Mouse (Mus musculus) CH12.LX (cell line): ENCODE results near the gene Ccz1. TPM values are rescaled to one million over a fixed set of nuclear protein-coding genes. Genes with fewer than 3 reads are reported as not detected.

ENCODE experiments used
- DNase-seq: peaks from one replicate; pipeline ENCODE4 v3.0.0-alpha.2; 2013; ENCODE audit errors: extremely low read depth
- H3K27ac ChIP-seq: 2 replicates; pipeline ENCODE4 v1.5.1; 2012; ENCODE audit warnings: low read depth, mild to moderate bottlenecking, control low read depth, moderate library complexity; ENCODE audit not compliant: insufficient read depth
- H3K27me3 ChIP-seq: replicated peaks from 2 replicates; pipeline ENCODE3; 2012; ENCODE audit warnings: inconsistent platforms
- H3K36me3 ChIP-seq, 2 experiments: replicated peaks in 1 of 2; 2 replicates each; pipeline versions ENCODE3 to v1.6.1; 2012; ENCODE audit warnings: inconsistent platforms in 1 of 2, low read length in 1 of 2, mild to moderate bottlenecking in 1 of 2, mixed read lengths in 1 of 2, moderate library complexity in 1 of 2; ENCODE audit not compliant: control insufficient read depth in 1 of 2, insufficient read depth in 1 of 2
- H3K4me1 ChIP-seq, 2 experiments: 2 replicates each; pipeline ENCODE4 v1.6.1; 2012; ENCODE audit warnings: inconsistent platforms in 1 of 2, moderate library complexity in 1 of 2; ENCODE audit not compliant: insufficient read depth in 2 of 2, control insufficient read depth in 1 of 2
- H3K4me2 ChIP-seq: 2 replicates; pipeline ENCODE4 v1.6.1; 2012; ENCODE audit warnings: low read depth, mild to moderate bottlenecking, control low read depth; ENCODE audit not compliant: poor library complexity, insufficient read depth, severe bottlenecking
- H3K4me3 ChIP-seq, 3 experiments: fragments of 150-350 bp in 1 of 3; sonication (generic) in 1 of 3; replicated peaks in 1 of 3; 2 replicates each; pipeline versions ENCODE3 to v1.5.1; 2011 to 2012; ENCODE audit warnings: low read depth in 2 of 3, low read length in 2 of 3, mild to moderate bottlenecking in 2 of 3, moderate library complexity in 2 of 3, control low read depth in 1 of 3, improper control_type of control experiment in 1 of 3, inconsistent platforms in 1 of 3, mixed read lengths in 1 of 3; ENCODE audit not compliant: poor library complexity in 1 of 3
- H3K79me2 ChIP-seq: replicated peaks from 2 replicates; pipeline ENCODE4 v1.6.1; 2012; ENCODE audit warnings: mild to moderate bottlenecking, moderate library complexity; ENCODE audit not compliant: control insufficient read depth, poor library complexity, insufficient read depth, severe bottlenecking; ENCODE audit errors: extremely low read depth
- H3K9ac ChIP-seq: 2 replicates; pipeline ENCODE4 v1.6.1; 2012; ENCODE audit warnings: low read depth, mild to moderate bottlenecking, control low read depth, moderate library complexity; ENCODE audit not compliant: insufficient read depth
- H3K9me3 ChIP-seq: replicated peaks from 2 replicates; pipeline ENCODE3; 2012; ENCODE audit warnings: low read length, inconsistent platforms, mixed read lengths
- BHLHE40 ChIP-seq: IDR thresholded peaks from 2 replicates; pipeline ENCODE4 v1.6.1; 2011; ENCODE audit warnings: mild to moderate bottlenecking, low read depth, low read length, improper control_type of control experiment
- CTCF ChIP-seq, 2 experiments: IDR thresholded peaks in 1 of 2; conservative IDR thresholded peaks in 1 of 2; 2 replicates each; pipeline ENCODE4 v1.5.1; 2011 to 2012; ENCODE audit warnings: low read depth in 2 of 2, low read length in 2 of 2, improper control_type of control experiment in 1 of 2, inconsistent platforms in 1 of 2, mild to moderate bottlenecking in 1 of 2, moderate library complexity in 1 of 2
- E2F4 ChIP-seq: IDR thresholded peaks from 2 replicates; pipeline ENCODE4 v1.6.1; 2011; ENCODE audit warnings: low read depth, low read length, improper control_type of control experiment; ENCODE audit not compliant: insufficient replicate concordance
- GABPA ChIP-seq: IDR thresholded peaks from 2 replicates; pipeline ENCODE4 v1.6.1; 2012; ENCODE audit warnings: low read depth, low read length, improper control_type of control experiment, inconsistent platforms; ENCODE audit not compliant: insufficient replicate concordance
- IRF4 ChIP-seq: IDR thresholded peaks from 2 replicates; pipeline ENCODE4 v1.6.1; 2014; ENCODE audit warnings: low read depth, mild to moderate bottlenecking, inconsistent platforms, low read length, improper control_type of control experiment
- MAFK ChIP-seq: IDR thresholded peaks from 2 replicates; pipeline ENCODE4 v1.6.1; 2011; ENCODE audit warnings: low read length, improper control_type of control experiment; ENCODE audit not compliant: insufficient replicate concordance
- MAZ ChIP-seq: IDR thresholded peaks from 2 replicates; pipeline ENCODE4 v1.6.1; 2012; ENCODE audit warnings: low read depth, mild to moderate bottlenecking, inconsistent platforms, low read length, improper control_type of control experiment, moderate library complexity
- MEF2A ChIP-seq: IDR thresholded peaks from 2 replicates; pipeline ENCODE4 v1.6.1; 2014; ENCODE audit warnings: low read depth, mild to moderate bottlenecking, inconsistent platforms, low read length, improper control_type of control experiment, borderline replicate concordance
- PAX5 ChIP-seq: IDR thresholded peaks from 2 replicates; pipeline ENCODE4 v1.6.1; 2012; ENCODE audit warnings: low read length, inconsistent platforms, mixed read lengths
- POLR2A ChIP-seq: IDR thresholded peaks from 2 replicates; pipeline ENCODE4 v1.6.1; 2011; ENCODE audit warnings: low read depth, mild to moderate bottlenecking, improper control_type of control experiment, low read length
- POLR2AphosphoS2 ChIP-seq: IDR thresholded peaks from 2 replicates; pipeline ENCODE4 v1.6.1; 2011; ENCODE audit warnings: low read depth, low read length, improper control_type of control experiment
- RAD21 ChIP-seq: IDR thresholded peaks from 2 replicates; pipeline ENCODE4 v1.6.1; 2011; ENCODE audit warnings: low read depth, mild to moderate bottlenecking, low read length, improper control_type of control experiment, moderate library complexity
- RCOR1 ChIP-seq: conservative IDR thresholded peaks from 2 replicates; pipeline ENCODE4 v1.6.1; 2012; ENCODE audit warnings: low read depth, mild to moderate bottlenecking, inconsistent platforms, low read length, improper control_type of control experiment
- SIN3A ChIP-seq: IDR thresholded peaks from 2 replicates; pipeline ENCODE4 v1.6.1; 2012; ENCODE audit warnings: low read length, improper control_type of control experiment, inconsistent platforms
- SMC3 ChIP-seq: IDR thresholded peaks from 2 replicates; pipeline ENCODE4 v1.6.1; 2011; ENCODE audit warnings: low read depth, low read length, improper control_type of control experiment
- USF1 ChIP-seq: IDR thresholded peaks from 2 replicates; pipeline ENCODE4 v1.6.1; 2014; ENCODE audit warnings: low read depth, mild to moderate bottlenecking, inconsistent platforms, low read length, improper control_type of control experiment
- ZKSCAN1 ChIP-seq: IDR thresholded peaks from 2 replicates; pipeline ENCODE4 v1.6.1; 2012; ENCODE audit warnings: low read depth, inconsistent platforms, low read length, improper control_type of control experiment, borderline replicate concordance
- dilution Hi-C: fragments of 300-500 bp; cut with MboI; formaldehyde crosslinking; loops from 2 replicates; pipeline ENCODE4 v1.14.3; 2020; ENCODE audit warnings: low sequenced_read_pairs; ENCODE audit not compliant: extremely low pct_unique_long_range_greater_than_20kb, extremely low pct_ligation_motif_present
- in situ Hi-C: fragments of 300-500 bp; cut with MboI; formaldehyde crosslinking; loops from 3 replicates; pipeline ENCODE4 v1.14.3; 2019; ENCODE audit warnings: low sequenced_read_pairs, low pct_ligation_motif_present, low pct_unique_long_range_greater_than_20kb, mixed read lengths
- polyA plus RNA-seq: library from polyadenylated mRNA; unstranded; fragments of >175 nt; gene quantifications from 2 replicates; pipeline ENCODE4 v1.2.1, GENCODE M21; 2012; ENCODE audit warnings: low read depth; ENCODE audit not compliant: insufficient read length
- total RNA-seq, 2 experiments: library from RNA; depleted of rRNA; stranded (reverse); fragments of 300-350 nt in 1 of 2; fragments of >200 nt in 1 of 2; gene quantifications; 2 replicates each; pipeline ENCODE4 v1.2.3; 2012 to 2014

The Ccz1 gene
- total and polyA plus RNA-seq, 3 experiments = 64.3 to 129 (median 91.0) TPM

DNA sequence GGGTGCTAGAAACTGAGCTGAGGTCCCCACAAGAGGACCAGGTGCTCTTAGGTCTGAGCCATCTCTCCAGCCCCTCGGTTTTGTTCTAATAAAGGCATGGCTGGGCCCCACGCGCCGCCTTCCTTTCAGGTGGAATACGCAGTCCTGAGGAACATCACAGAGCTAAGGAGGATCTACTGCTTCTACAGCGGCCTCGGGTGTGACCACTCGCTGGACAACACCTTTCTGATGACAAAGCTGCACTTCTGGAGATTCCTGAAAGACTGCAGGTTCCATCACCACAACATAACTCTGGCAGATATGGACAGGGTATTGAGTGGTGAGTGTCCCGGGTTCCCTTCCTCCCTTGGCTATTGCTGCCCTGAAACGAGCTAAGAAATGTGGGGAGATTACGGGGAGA, 55.1 kb downstream of the Ccz1 start:
- no peak overlapping the region for H3K9ac ChIP-seq
- TF ChIP-seq MEF2A (no peak), MAFK (no peak), RAD21 (no peak)
- TF ChIP-seq, all 38 proteins: peak for 0
- no peak overlapping the region for H3K4me2 ChIP-seq
- H3K27ac ChIP-seq = no peak overlapping the region
- dilution Hi-C loops (no loop called here), in situ Hi-C loops (no loop called here)
- H3K4me3 ChIP-seq = no peak overlapping the region
- peaks cover 3% of the 10 kb centered on the region for H3K9me3 ChIP-seq
- H3K4me1 ChIP-seq = no peaks in the 10 kb centered on the region
- DNase-seq = no peak
- peaks cover 0 to 7% of the 10 kb centered on the region in 2 experiments for H3K36me3 ChIP-seq
- no peaks in the 10 kb centered on the region for H3K27me3 ChIP-seq
- H3K79me2 ChIP-seq = no peaks in the 10 kb centered on the region

DNA sequence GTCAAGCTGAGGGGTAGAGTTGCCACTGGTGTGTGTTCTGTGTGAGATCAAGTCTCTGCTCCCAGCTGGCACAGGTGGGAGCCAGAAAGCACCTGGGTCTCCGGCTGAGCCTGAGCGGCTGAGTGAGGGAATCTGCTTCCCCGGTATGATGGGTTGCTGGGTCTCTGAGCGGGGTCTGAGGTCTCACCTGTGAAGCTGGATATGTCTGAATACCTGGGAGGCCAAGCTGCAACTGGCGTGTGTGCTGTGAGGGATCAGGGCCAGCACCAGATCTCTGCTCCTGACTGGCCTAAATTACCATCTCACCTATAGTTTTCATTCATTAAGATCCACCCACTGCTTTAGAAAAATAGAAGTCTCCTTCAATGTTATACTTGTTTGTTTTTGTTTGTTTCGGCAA, 57.6 kb downstream of the Ccz1 start:
- dilution Hi-C loops = no loop called here
- TF ChIP-seq POLR2AphosphoS2 (no peak), ZKSCAN1 (no peak), PAX5 (no peak), POLR2A (no peak), SMC3 (no peak), E2F4 (no peak), SIN3A (no peak), IRF4 (no peak), BHLHE40 (no peak), USF1 (no peak)
- in situ Hi-C loops = no loop called here

DNA sequence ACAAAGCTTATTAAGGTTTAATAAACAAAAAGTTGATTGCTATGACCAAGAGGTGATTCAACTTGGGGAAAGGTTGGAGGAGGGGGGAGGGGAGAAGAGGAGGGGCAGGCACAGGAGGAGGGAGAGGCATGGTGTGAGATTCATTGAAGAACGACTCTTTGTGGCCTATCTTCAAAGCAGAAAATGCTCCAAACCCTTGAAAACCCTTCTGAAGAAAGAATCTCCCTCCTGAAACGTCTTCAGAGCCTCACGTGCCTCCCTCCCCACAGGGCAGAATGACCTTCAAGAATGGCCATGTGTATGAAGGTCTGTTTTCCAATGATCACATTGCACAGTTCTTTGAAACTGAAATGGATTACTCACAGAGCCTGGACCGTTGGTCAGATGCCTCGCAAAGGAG, 64.7 kb downstream of the Ccz1 start:
- no peaks in the 10 kb centered on the region for H3K36me3 ChIP-seq
- dilution Hi-C loops = no loop called here
- H3K4me1 ChIP-seq = no peaks in the 10 kb centered on the region
- H3K9me3 ChIP-seq = no peaks in the 10 kb centered on the region
- in situ Hi-C loops = no loop called here
- H3K4me2 ChIP-seq = no peak overlapping the region
- H3K79me2 ChIP-seq = no peaks in the 10 kb centered on the region
- no peak overlapping the region for H3K4me3 ChIP-seq
- DNase-seq = no peak
- no peak for TF ChIP-seq MAZ
- TF ChIP-seq GABPA = no peak
- TF ChIP-seq RCOR1 = no peak
- no peak for TF ChIP-seq PAX5
- no peak for TF ChIP-seq SMC3
- TF ChIP-seq BHLHE40 = 0 out of 2 replicates have a peak, but pooled peaks have one; percentile 8
- TF ChIP-seq CTCF (conservative IDR thresholded peaks at IDR 0.05 in 1 of 2, IDR thresholded peaks at IDR 0.05 in 1 of 2; ENCODE audit: low read depth in 2 of 2, low read length in 2 of 2) = no peak
- H3K27me3 ChIP-seq = no peaks in the 10 kb centered on the region
- H3K9ac ChIP-seq = no peak overlapping the region
- no peak overlapping the region for H3K27ac ChIP-seq

More for the DNA sequence above, 57.6 kb downstream of the Ccz1 start:
- H3K4me3 ChIP-seq = no peak overlapping the region
- no peak overlapping the region for H3K9ac ChIP-seq
- no peaks in the 10 kb centered on the region for H3K79me2 ChIP-seq
- H3K27me3 ChIP-seq = no peaks in the 10 kb centered on the region
- peaks cover 3% of the 10 kb centered on the region for H3K9me3 ChIP-seq
- DNase-seq = no peak
- H3K4me2 ChIP-seq = no peak overlapping the region
- H3K36me3 ChIP-seq = peaks cover 0 to 7% of the 10 kb centered on the region in 2 experiments
- H3K4me1 ChIP-seq = no peaks in the 10 kb centered on the region
- no peak overlapping the region for H3K27ac ChIP-seq
